Mouse (Mus musculus) heart, embryonic 15.5 days (tissue): ENCODE results near the gene Kif1bp. TPM values are rescaled to one million over a fixed set of nuclear protein-coding genes. Genes with fewer than 3 reads are reported as not detected.

ENCODE experiments used
- ATAC-seq: fragments of 200-750 bp; cut with Nextera tagmentation; replicated peaks from 2 replicates; pipeline ENCODE4 v1.8.0; 2017; ENCODE audit warnings: low read depth, moderate TSS enrichment; ENCODE audit not compliant: insufficient number of reproducible peaks, insufficient read depth, low FRiP score
- H3K27ac ChIP-seq: fragments of 300-500 bp; sonication (generic); 2 replicates; pipeline ENCODE4 v1.5.1; 2015; ENCODE audit warnings: mild to moderate bottlenecking, inconsistent platforms
- H3K27me3 ChIP-seq: fragments of 300-500 bp; sonication (generic); 2 replicates; pipeline ENCODE4 v1.6.1; 2015; ENCODE audit warnings: inconsistent platforms
- H3K36me3 ChIP-seq: fragments of 300-500 bp; sonication (generic); 2 replicates; pipeline ENCODE4 v1.6.1; 2015; ENCODE audit warnings: mild to moderate bottlenecking, inconsistent platforms
- H3K4me1 ChIP-seq: fragments of 300-500 bp; sonication (generic); replicated peaks from 2 replicates; pipeline ENCODE4 v1.6.1; 2015; ENCODE audit warnings: inconsistent platforms
- H3K4me2 ChIP-seq: fragments of 300-500 bp; sonication (generic); 2 replicates; pipeline ENCODE4 v1.6.1; 2015; ENCODE audit warnings: inconsistent platforms, mild to moderate bottlenecking, moderate library complexity
- H3K4me3 ChIP-seq: fragments of 300-500 bp; sonication (generic); 2 replicates; pipeline ENCODE4 v1.5.1; 2015; ENCODE audit warnings: mild to moderate bottlenecking, inconsistent platforms
- H3K9ac ChIP-seq: fragments of 300-500 bp; sonication (generic); 2 replicates; pipeline ENCODE4 v1.6.1; 2015; ENCODE audit warnings: mild to moderate bottlenecking, inconsistent platforms
- H3K9me3 ChIP-seq: fragments of 300-500 bp; sonication (generic); replicated peaks from 2 replicates; pipeline ENCODE4 v1.6.1; 2016; ENCODE audit warnings: inconsistent platforms
- WGBS: fragments of 180-500 bp; shearing (Covaris S2); methylation state at CpG from one replicate; pipeline ENCODE4 v1.1.7; 2015; ENCODE audit warnings: mixed read lengths; 5-methylcytosine and 5-hydroxymethylcytosine counted together
- polyA plus RNA-seq: library from polyadenylated mRNA; unstranded; fragments of >200 nt; fragmentation: Nextera tagmentation; extraction: Ambion mirVana; gene quantifications from 2 replicates; pipeline ENCODE4 v1.2.1, GENCODE M21; 2015

Kif1bp gene
- polyA plus RNA-seq, 1 experiment from 2014 or later = 28.0 TPM

DNA sequence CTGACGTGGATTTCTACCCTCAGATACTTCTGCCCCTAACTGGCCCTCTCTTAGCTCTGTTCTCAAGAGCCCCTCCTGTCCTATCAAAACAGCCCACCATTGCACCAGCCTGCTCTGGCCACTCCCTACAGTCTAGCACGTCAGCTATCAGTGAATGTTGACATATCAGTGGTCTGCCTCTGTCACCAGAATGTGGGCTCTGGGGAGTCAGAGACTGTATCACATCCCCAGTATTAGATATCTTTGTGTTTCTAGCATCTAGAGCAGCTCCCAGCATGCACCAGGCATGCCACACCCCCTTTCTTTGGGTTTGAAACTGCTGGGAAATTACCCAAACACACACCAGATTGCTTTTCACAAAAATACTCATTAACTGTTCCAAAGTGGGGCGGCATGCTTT is 37.5 kb downstream of the Kif1bp start:
- Histone ChIP-seq H3K9me3 (no peaks in the 10 kb centered on the region), H3K9ac (no peak overlapping the region), H3K36me3 (no peaks in the 10 kb centered on the region), H3K4me1 (peaks cover 3% of the 10 kb centered on the region; the same call in 1 of the 2 replicates), H3K4me3 (no peak overlapping the region), H3K4me2 (no peak overlapping the region), H3K27ac (no peak overlapping the region), H3K27me3 (no peaks in the 10 kb centered on the region)
- ATAC-seq = no peak
- 41% methylated on average over 3 of the region's 3 CpGs for WGBS

DNA sequence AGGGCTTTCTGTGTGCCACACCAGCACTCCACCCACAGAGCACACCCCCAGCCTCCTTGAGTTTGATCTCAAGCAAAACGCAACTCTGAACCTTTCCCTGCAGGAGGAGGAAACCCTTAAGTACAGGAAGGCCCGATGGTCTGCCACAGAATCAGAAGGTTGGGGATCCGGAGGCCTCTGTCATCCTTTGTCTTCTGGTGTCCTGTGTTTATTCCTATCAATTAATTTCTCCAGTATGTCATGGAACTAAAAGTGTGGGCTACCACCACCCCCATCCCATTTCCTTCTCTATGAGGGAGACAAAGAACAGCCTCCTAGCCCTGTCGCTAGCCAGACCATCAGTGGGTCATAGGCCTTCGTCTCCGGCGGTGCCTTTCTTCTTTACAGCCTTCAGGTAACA is 43.7 kb downstream of the Kif1bp start:
- Histone ChIP-seq H3K4me3 (no peak overlapping the region), H3K27me3 (no peaks in the 10 kb centered on the region), H3K9ac (no peak overlapping the region), H3K27ac (no peak overlapping the region), H3K4me2 (no peak overlapping the region), H3K4me1 (no peaks in the 10 kb centered on the region), H3K9me3 (no peaks in the 10 kb centered on the region), H3K36me3 (no peaks in the 10 kb centered on the region)
- 80% methylated on average over 7 of the region's 7 CpGs for WGBS
- no peak for ATAC-seq

- H3K9me3 ChIP-seq = no peaks in the 10 kb centered on the region
- H3K4me3 ChIP-seq = no peak overlapping the region
- WGBS = 41% methylated on average over 2 of the region's 2 CpGs
- no peak overlapping the region for H3K9ac ChIP-seq
- no peaks in the 10 kb centered on the region for H3K4me1 ChIP-seq
- no peak overlapping the region for H3K27ac ChIP-seq
- no peaks in the 10 kb centered on the region for H3K27me3 ChIP-seq
- no peak overlapping the region for H3K4me2 ChIP-seq
- ATAC-seq = no peak
- H3K36me3 ChIP-seq = no peaks in the 10 kb centered on the region
Observed at GRCm38 (mm10) chr10:62532832-62533231, 45.4 kb downstream of the Kif1bp start.

- Histone ChIP-seq H3K4me3 (no peak overlapping the region), H3K36me3 (no peaks in the 10 kb centered on the region), H3K4me2 (no peak overlapping the region), H3K9me3 (no peaks in the 10 kb centered on the region), H3K27ac (no peak overlapping the region), H3K4me1 (no peaks in the 10 kb centered on the region), H3K9ac (no peak overlapping the region), H3K27me3 (no peaks in the 10 kb centered on the region)
- 53% methylated on average over 9 of the region's 9 CpGs for WGBS
- no peak for ATAC-seq
Observed at GRCm38 (mm10) chr10:62530183-62530582, 48.1 kb downstream of the Kif1bp start.

GRCm38 (mm10) chr10:62527351-62527750 is 50.9 kb downstream of the Kif1bp start, which contains the start of gene Srgn:
Gene Srgn, minus strand, starts transcription at chr10:62527451.
- Histone ChIP-seq H3K4me2 (no peak within 1 kb of the TSS), H3K4me3 (no peak within 1 kb of the TSS), H3K27ac (no peak within 1 kb of the TSS), H3K4me1 (no peaks in the 10 kb centered on the region), H3K36me3 (no peaks in the 10 kb centered on the region), H3K9ac (no peak within 1 kb of the TSS), H3K9me3 (no peaks in the 10 kb centered on the region), H3K27me3 (no peaks in the 10 kb centered on the region)
- WGBS = 84% methylated on average over 14 of the region's 14 CpGs
- no peak for ATAC-seq

GRCm38 (mm10) chr10:62522346-62522950 is 55.8 kb downstream of the Kif1bp start:
- Histone ChIP-seq H3K36me3 (no peaks in the 10 kb centered on the region), H3K4me2 (no peak overlapping the region), H3K4me3 (no peak overlapping the region), H3K9me3 (no peaks in the 10 kb centered on the region), H3K9ac (no peak overlapping the region), H3K4me1 (no peaks in the 10 kb centered on the region), H3K27me3 (no peaks in the 10 kb centered on the region), H3K27ac (no peak overlapping the region)
- ATAC-seq = no peak
- WGBS = 74% methylated on average over 7 of the region's 7 CpGs

GRCm38 (mm10) chr10:62521763-62522162 is 56.5 kb downstream of the Kif1bp start:
- no peaks in the 10 kb centered on the region for H3K4me1 ChIP-seq
- no peak for ATAC-seq
- no peaks in the 10 kb centered on the region for H3K36me3 ChIP-seq
- no peaks in the 10 kb centered on the region for H3K27me3 ChIP-seq
- WGBS = 35% methylated on average over 4 of the region's 4 CpGs
- no peak overlapping the region for H3K4me2 ChIP-seq
- H3K27ac ChIP-seq = no peak overlapping the region
- no peaks in the 10 kb centered on the region for H3K9me3 ChIP-seq
- no peak overlapping the region for H3K4me3 ChIP-seq
- H3K9ac ChIP-seq = no peak overlapping the region

GRCm38 (mm10) chr10:62520911-62521310 is 57.3 kb downstream of the Kif1bp start:
- Histone ChIP-seq H3K36me3 (no peaks in the 10 kb centered on the region), H3K4me2 (no peak overlapping the region), H3K4me3 (no peak overlapping the region), H3K4me1 (no peaks in the 10 kb centered on the region), H3K9me3 (no peaks in the 10 kb centered on the region), H3K27ac (no peak overlapping the region), H3K9ac (no peak overlapping the region), H3K27me3 (no peaks in the 10 kb centered on the region)
- ATAC-seq = no peak
- 38% methylated on average over 2 of the region's 2 CpGs for WGBS

- H3K27ac ChIP-seq = no peak overlapping the region
- no peaks in the 10 kb centered on the region for H3K9me3 ChIP-seq
- H3K4me2 ChIP-seq = no peak overlapping the region
- no peak overlapping the region for H3K9ac ChIP-seq
- no peak overlapping the region for H3K4me3 ChIP-seq
- no peaks in the 10 kb centered on the region for H3K4me1 ChIP-seq
- 67% methylated on average over 6 of the region's 6 CpGs for WGBS
- no peaks in the 10 kb centered on the region for H3K27me3 ChIP-seq
- no peak for ATAC-seq
- H3K36me3 ChIP-seq = no peaks in the 10 kb centered on the region
Observed at GRCm38 (mm10) chr10:62517511-62517910, 60.7 kb downstream of the Kif1bp start.

DNA sequence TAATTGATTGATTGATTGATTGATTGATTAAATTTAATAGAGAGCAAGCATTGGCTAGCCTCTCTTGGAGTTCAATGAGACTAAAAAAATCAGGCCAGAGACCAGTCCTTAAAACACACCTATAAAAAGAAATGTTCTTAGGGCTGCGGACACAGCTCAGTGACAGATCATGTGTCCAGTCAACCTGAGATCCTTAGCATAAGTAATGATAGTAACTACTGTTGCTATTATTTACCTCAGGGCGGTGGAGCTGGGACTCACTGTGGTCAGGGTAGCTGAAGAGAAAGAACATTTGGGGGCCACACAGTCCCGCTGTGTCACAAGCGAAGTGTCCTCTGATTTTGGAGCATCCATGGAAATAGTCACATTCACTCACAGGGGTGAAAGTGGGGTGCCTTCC is 65.4 kb downstream of the Kif1bp start:
- no peak for ATAC-seq
- WGBS = 92% methylated on average over 4 of the region's 4 CpGs

GRCm38 (mm10) chr10:62511528-62511927 is 66.7 kb downstream of the Kif1bp start:
- Histone ChIP-seq H3K36me3 (no peaks in the 10 kb centered on the region), H3K9ac (no peak overlapping the region), H3K4me2 (no peak overlapping the region), H3K4me1 (0 out of 2 replicates have a peak, but pooled peaks cover 2% of the 10 kb centered on the region), H3K4me3 (no peak overlapping the region), H3K9me3 (no peaks in the 10 kb centered on the region), H3K27ac (no peak overlapping the region), H3K27me3 (0 out of 2 replicates have a peak, but pooled peaks cover 2% of the 10 kb centered on the region)
- ATAC-seq = no peak
- 64% methylated on average over 6 of the region's 6 CpGs for WGBS

More for the DNA sequence above, 65.4 kb downstream of the Kif1bp start:
- Histone ChIP-seq H3K4me2 (no peak overlapping the region), H3K4me3 (no peak overlapping the region), H3K9me3 (no peaks in the 10 kb centered on the region), H3K27ac (no peak overlapping the region), H3K9ac (no peak overlapping the region), H3K27me3 (0 out of 2 replicates have a peak, but pooled peaks cover 2% of the 10 kb centered on the region), H3K36me3 (no peaks in the 10 kb centered on the region), H3K4me1 (0 out of 2 replicates have a peak, but pooled peaks cover 2% of the 10 kb centered on the region)

DNA sequence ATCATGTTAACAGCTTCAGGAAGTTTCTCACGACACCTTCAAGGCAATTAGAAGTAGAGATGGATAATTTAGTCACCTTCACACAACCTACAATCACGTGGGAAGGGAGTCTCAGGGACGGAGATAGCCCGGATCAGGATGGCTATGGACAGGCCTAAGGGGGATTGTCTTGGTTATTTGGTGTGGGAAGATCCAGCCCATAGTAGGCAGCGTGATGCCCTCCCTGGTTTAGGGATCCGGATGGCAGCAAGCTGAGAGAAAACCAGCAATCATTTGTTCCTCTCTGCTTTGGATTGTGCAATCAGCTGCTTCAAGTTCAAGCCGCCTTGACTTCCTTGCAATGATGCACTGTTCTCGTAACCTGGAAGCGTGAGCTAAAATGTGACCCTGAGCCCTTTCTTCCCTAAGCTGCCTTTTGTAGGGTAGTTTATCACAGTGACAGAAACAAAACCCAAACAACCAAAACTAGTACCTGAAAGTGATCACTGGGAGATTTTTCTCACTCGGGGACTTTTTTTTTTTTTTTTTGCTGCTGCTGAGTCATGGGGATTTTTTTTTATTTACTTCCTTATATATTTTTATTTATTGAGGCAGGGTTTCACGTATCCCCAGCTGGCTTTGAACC is 69.1 kb downstream of the Kif1bp start:
- Histone ChIP-seq H3K9ac (no peak overlapping the region), H3K9me3 (no peaks in the 10 kb centered on the region), H3K36me3 (no peaks in the 10 kb centered on the region), H3K4me1 (0 out of 2 replicates have a peak, but pooled peaks cover 2% of the 10 kb centered on the region), H3K27ac (peak overlapping the region; percentile 13; the same call in 1 of the 2 replicates), H3K27me3 (0 out of 2 replicates have a peak, but pooled peaks cover 2% of the 10 kb centered on the region), H3K4me3 (no peak overlapping the region; the same call in 1 of the 2 replicates), H3K4me2 (peak overlapping the region; percentile 59; the same call in 1 of the 2 replicates)
- 53% methylated on average over 11 of the region's 11 CpGs for WGBS
- no peak for ATAC-seq
